Mouse (Mus musculus): ENCODE measurements around the gene Ppm1l. TPM values are rescaled to one million over a fixed set of nuclear protein-coding genes. Genes with fewer than 3 reads are reported as not detected.
A peak's percentile ranks its signal among the peaks of the same experiment; 100 is the strongest.

Gene Ppm1l
- 10 to 100 TPM; 23.6 to 24.5 TPM for total RNA-seq (2021)

DNA sequence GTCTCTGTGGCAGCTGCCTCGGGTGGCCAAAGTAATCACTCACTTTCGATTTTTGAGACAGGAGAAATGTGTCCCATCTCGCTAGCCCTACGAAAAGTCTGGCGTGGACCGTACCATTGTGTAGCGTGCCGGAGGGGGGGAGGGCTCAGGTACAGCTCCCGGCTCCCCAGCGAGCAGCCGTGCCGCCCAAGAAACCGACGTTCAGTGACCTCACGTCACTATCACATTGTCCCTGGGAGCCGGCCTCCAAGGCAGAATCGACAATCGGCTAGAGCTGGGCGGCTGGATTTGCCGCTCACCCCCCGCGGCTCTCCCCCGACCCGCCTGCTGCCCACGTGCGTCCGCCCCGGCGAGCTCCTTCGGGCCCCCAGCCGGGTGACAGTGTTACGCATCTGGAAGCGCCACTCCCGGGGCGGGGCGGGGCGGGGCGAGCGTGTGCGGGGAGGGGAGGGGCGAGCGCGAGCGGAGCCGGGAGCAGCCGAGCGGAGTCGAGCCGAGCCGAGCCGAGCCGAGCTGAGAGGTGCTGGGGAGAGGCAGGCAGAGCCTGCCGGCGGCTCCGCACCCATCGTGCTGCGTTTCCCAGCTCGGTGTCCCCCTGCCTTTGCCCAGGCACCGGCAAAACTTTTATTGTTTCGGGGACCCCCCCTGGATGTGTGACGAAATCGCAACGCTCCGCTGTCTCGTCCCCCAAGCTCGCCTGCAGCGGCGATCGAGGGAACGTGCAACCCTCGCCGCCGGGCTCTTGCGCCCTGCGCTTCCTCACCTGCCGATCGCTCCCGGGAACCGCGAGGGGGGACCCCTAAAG, at the start of gene Ppm1l:
Ppm1l (plus strand) TSS at position 471 of the 805 bp plus-strand sequence.
- intact Hi-C loops (cut with DNase I): loop anchor here (1.0 to 5.0 kb wide), 3 partner anchors 42 to 406 kb away; partner anchors contain the start of genes Kpna4 and Nmd3

DNA sequence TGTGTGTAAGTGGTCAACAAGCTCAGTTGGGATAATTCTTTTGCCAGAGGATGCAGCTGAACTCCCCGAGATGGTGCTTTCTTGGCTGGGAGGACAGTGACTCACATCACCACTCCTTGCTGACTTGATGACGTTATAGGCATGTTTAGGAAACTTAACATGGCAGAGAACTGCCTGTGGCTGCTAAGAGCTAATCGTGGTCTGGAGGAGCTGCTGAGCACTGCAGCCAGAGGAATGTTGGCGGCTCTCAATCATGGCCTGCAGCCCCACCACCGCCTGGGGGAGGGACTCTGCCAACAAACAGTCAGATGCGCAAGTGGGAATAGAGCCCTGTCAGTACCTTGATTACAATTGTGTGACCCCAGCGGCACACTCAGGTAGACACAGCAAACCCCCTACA, 44.8 kb upstream of the Ppm1l start:
- DNase-seq (ENCODE audit: low spot score): peak; percentile 25
- intact Hi-C loops (cut with DNase I): no loop called here

More for the DNA sequence above, at the start of gene Ppm1l:
- peak; percentile 82 for DNase-seq (ENCODE audit: low spot score)

DNA sequence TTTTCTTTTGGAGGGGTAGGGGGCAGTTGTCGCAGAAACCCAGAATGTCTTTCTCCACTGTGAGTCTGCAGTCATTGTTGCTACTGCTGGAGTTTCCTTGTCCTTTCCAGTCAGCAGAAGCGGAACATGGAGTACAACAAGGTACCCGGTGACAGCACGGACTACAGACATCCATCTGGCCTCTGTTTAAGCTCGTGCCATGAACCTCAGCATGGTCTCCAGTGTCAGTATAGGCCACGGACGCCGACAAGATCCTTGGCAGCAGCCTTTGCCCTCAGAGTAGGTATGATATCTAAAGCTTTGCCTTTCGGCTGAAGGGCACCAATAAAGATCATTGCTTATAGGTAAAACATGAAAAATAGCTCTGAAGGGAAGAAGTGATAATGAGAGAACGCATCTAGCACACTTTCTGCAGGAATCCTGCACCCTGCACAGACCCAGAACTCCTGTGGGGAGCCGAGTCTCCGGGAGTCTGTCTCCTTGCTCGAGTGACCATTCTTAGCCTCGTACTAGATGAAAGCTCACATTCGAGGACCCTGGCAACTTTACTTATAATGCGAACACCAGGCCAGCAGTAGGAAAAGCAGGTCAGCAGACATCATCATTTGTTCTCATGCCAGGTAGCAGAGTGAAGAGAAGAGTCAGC, 42.5 kb upstream of the Ppm1l start:
- intact Hi-C loops (cut with DNase I): no loop called here
- no peak for DNase-seq (ENCODE audit: low spot score)

DNA sequence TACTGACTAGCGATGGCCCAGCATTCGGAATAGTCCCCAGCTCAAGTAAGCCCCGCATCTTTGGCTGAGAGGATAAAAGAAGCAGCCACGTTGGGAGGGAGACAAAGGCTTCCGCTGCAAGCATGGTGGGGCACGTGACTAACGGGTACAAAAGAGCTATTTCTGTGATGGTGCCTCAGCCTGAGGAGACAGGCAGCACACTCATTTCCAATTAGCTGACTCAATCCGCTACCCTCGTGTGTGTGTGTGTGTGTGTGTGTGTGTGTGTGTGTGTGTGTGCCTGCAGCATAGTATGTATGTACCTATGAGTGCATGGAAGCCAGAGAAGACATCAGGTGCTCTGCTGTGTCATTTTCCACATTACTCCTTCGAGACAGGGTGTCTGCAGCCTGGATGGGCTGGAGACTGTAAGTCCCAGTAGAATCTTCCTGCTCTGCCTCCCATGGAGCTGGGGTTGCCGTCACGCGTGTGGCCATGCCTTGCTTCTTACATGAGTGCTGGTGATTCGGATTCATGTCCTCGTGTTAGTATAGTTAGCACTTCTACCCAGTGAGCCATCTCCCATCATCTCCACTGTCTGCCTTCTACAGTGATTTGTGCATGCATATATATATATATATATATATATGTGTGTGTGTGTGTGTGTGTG, 41.9 kb upstream of the Ppm1l start:
- no peak for DNase-seq (ENCODE audit: low spot score)

DNA sequence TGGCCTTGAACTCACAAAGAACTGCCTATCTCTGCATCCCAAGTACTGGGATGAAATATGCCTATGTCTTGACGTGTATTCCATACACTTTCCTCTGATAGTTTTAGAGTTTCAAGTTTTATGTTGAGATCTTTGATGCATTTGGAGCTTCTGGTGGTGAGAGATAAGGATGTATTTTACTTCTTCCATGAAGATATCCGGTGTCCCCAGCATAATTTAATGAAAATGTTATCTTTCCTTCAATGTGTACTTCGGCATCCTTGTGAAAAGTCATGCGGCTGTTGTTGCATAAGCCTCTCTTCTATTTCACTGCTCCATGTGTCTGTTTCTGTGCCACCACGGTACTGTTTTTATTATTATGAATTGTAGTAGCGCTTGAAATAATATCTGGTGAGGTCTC, 38.0 kb upstream of the Ppm1l start:
- intact Hi-C loops (cut with DNase I): no loop called here
- DNase-seq (ENCODE audit: low spot score): no peak

More for the DNA sequence above, 41.9 kb upstream of the Ppm1l start:
- intact Hi-C loops (cut with DNase I): no loop called here

DNA sequence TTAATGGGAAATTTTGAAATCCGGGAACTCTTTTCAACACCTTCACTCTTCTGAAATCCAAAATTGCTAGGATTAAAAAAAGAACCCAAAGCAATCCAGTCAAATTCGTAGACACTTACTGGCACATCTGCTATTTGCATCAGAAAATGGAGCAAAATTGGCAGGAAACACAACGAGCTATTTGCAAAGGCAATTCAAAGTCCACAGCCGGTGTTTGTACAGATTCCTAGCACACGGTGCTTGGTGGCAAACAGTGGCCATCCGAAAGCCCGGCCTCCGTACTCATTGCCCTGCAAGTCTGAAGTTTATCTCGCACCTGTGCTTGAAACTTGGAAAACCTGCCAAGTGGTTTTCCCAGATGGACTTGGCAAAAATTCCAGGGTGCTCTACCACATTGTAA, 34.3 kb upstream of the Ppm1l start:
- intact Hi-C loops (cut with DNase I): no loop called here

GRCm38 (mm10) chr3:69283085-69283847, 33.4 kb upstream of the Ppm1l start:
- no peak for DNase-seq (ENCODE audit: low spot score)
- intact Hi-C loops (cut with DNase I): no loop called here

More for the DNA sequence above, 34.3 kb upstream of the Ppm1l start:
- DNase-seq (ENCODE audit: low spot score): no peak

DNA sequence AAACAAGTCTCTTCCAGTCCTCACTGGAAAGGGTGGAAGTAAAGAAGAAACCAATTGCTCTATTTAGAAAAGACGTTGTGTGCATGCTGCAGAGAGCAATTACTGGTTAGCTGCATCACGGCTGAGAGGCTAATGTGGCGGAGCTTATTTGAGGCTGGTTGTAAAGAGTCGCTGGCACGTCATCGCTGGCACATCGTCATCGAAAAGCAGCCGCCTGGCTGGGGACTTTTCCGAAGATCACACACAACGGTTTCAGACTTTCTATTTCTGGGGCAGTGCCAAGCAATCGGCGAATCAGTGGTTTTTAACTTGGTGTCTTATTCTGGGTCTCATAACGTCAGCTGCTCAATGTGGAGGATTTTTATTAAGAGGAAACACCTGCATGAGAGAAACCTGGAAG, 26.8 kb upstream of the Ppm1l start:
- intact Hi-C loops (cut with DNase I): no loop called here
- DNase-seq (ENCODE audit: low spot score): no peak

- peak; percentile 12 for DNase-seq (ENCODE audit: low spot score)
- intact Hi-C loops (cut with DNase I): no loop called here
Observed at GRCm38 (mm10) chr3:69290294-69290693, 26.4 kb upstream of the Ppm1l start.

- intact Hi-C loops (cut with DNase I): no loop called here
Observed at GRCm38 (mm10) chr3:69290844-69291243, 25.8 kb upstream of the Ppm1l start.

DNA sequence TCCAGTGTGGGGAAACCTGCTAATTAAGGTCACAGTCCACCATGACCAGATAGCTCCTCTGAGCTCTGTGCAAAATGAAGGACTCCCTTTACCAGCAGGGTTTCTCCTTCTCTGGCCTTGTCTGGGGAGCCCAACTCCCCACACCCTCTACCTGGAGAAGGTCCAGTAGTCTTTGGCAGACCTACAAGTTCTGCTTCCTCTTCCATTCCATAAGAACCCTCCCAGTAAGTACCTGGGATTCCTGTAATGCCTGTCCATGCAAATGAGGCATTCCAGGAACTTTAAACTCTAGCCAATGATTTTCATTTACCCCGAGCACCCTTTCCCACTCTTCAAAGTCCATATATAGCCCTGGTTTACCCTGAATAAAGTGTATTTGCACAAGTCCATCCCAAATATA, 24.0 kb upstream of the Ppm1l start:
- no peak for DNase-seq (ENCODE audit: low spot score)
- intact Hi-C loops (cut with DNase I): no loop called here

More at GRCm38 (mm10) chr3:69290844-69291243, 25.8 kb upstream of the Ppm1l start:
- DNase-seq (ENCODE audit: low spot score): no peak

- DNase-seq (ENCODE audit: low spot score): no peak
- intact Hi-C loops (cut with DNase I): no loop called here
Observed at GRCm38 (mm10) chr3:69296270-69296669, 20.4 kb upstream of the Ppm1l start.

DNA sequence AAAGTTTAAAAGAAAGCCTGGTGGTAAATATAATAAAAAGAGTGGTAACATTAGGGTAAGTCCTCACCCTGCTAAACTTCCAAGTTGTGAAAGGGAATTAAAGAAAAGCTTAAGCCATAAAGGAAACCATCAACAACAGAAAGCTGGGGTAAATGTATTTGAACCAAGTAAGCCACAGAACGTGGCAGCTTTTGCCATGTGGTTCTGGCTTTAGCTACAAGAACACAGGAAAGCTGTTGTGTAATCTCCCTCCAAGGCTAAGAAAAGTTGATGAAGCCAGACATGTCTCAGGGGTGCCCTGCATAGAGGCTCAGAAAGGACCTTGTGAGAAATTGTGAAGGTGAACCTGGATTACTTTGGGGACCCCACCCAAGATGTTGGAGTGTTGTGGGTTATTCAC, 16.5 kb upstream of the Ppm1l start:
- intact Hi-C loops (cut with DNase I): no loop called here
- no peak for DNase-seq (ENCODE audit: low spot score)

DNA sequence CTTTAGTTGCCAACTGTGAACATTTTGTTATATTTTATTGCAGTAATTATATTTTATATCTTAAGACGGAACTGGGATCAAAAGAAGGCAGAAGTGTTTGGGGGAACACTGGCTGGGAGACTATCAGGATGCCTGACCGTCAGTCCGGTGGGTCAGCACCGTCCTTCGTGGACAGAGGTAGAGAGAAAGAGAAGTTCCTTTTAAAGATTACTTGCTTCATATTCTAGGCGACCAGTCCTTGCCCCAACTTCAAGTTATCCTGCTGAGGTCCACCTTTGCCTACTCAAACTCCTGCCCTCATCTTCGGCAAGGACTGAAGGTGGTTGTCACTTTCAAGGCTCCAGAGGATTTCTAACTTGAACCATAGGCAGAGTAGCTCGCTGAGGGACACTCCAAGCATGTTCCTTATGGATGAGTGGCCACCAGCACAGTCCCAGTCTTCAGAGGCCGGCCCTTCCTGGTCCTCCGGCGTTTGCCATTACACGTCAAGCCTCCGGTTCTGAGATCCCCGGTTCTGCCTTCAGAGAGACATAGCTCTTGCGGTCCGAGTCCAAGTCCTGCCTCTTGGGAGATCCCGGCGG, 761 bp upstream of the Ppm1l start:
- DNase-seq (ENCODE audit: low spot score): no peak
- intact Hi-C loops (cut with DNase I): loop anchor here (5.0 kb wide), 2 partner anchors 189 to 406 kb away; partner anchors contain the start of genes Kpna4 and Nmd3

DNA sequence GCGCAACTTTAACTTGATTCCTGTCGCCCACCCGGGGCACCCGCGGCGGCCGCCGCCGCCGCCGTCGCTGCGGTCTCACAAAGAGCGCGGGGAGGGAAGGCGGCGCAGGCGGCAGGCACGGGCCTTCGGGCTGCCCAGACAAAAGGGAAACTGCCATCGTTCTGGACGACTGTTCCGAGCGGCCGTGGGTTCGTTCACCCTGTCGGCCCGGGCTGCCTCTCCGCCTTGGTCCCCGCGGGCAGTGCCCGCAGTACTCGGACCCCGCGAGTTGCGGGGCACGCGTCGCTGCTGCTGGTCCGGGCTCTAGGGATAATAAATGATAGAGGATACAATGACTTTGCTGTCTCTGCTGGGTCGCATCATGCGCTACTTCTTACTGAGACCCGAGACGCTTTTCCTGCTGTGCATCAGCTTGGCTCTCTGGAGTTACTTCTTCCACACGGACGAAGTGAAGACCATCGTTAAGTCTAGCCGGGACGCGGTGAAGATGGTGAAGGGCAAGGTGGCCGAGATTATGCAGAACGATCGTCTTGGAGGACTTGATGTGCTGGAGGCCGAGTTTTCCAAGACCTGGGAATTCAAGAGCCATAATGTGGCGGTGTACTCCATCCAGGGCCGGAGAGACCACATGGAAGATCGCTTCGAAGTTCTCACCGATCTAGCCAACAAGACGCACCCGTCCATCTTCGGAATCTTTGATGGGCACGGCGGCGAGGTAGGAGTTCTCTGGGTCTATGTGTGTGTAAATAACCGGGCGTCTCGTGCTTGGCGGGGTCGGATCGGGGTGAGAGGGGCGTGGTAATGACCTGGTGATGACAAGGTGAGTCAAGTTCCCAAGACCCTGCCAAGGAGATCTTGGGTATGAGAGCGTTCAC, 827 bp downstream of the Ppm1l start:
- intact Hi-C loops (cut with DNase I): loop anchor here (1.0 to 5.0 kb wide), 3 partner anchors 41 to 405 kb away; partner anchors contain the start of genes Kpna4 and Nmd3
- DNase-seq (ENCODE audit: low spot score): no peak

DNA sequence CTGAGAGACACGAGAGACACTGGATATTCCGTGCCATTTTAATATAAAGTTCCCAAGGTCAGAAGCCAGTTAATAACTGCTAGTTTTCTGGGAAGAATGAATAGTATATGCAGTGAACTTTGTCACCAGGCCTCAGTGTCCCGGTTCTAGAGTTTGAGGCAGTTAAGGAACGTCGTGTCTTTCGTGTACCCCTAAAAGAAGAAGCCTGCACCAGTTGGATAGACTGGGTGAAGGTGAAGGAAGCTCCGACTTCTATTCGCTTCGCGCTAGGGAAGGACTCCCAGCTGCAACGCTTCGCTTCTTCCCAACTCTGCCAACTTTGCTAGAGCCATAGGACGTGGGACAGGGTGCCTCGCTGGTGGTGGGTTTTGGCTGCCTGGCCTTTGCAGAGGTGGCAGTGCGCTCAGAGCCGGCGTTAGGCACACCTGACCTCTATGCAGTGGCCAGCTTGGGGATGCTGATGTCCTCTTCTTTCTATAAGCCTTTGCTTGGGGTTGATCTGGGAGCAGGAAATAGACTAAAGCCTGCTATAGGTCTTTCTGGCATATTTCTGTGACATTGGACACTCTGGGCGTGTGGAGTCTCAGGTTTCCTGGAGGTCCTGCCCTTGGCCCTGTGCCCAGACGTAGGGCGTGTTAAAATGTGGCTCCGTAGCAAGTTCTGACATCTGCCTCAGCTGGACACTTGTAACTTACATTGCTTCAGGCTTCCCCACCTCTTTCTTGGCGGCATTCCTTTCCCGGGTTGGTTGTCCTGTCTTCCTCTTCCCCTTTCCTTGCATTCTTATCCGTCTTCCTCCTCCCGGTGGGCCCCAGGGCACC, 1.7 kb downstream of the Ppm1l start:
- intact Hi-C loops (cut with DNase I): loop anchor here (5.0 kb wide), 2 partner anchors 191 to 404 kb away; partner anchors contain the start of genes Kpna4 and Nmd3
- DNase-seq (ENCODE audit: low spot score): no peak

GRCm38 (mm10) chr3:69319061-69319720, 2.5 kb downstream of the Ppm1l start:
- intact Hi-C loops (cut with DNase I): loop anchor here (5.0 kb wide), 2 partner anchors 192 to 403 kb away; partner anchors contain the start of genes Kpna4 and Nmd3
- no peak for DNase-seq (ENCODE audit: low spot score)

Data from heart, postnatal 25 days (tissue).